9 mouse cellular contexts compared by ENCODE assay signal in the genomic region with DNA sequence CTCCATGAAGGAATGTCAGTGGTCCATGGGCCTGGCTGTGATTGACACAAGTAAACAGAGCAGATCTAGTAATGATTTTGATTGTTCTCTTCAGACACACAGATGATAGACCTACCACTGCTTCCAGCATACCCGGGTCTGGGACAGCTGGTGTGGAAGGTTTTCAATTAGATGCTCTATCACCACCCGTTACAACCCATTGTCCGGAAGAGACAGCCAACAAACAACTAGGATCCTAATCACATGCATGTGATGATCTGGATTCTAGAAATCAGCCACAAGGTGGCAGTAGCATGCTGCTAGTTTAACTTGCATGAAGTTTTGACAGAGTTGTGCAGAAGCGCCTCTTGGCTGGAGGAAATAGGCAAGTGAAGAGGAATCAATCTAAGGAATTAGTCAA. TPM values are rescaled to one million over a fixed set of nuclear protein-coding genes. Genes with fewer than 3 reads are reported as not detected.
DNase-seq lines count a peak whose midpoint lies in the region; ATAC-seq and TF ChIP-seq lines count a peak whose summit lies in the region.
"Had no signal": no experiment of that assay in that cellular context is flagged by ENCODE, and none has a peak within 500 bp of the region (broad histone marks: within the 10 kb centered on the region; RNA-seq: fewer than 3 reads in every experiment).

No protein-coding gene starts in this region.

- H3K27me3 ChIP-seq in liver, postnatal 0 days (ENCODE audit: insufficient read depth, low read length), result no peaks in the 10 kb centered on the region
- H3K27me3 ChIP-seq in neural tube, embryonic 14.5 days (ENCODE audit: control insufficient read depth, insufficient read depth, low read length), result no peaks in the 10 kb centered on the region

- no peak overlapping the region for H3K4me3 ChIP-seq in liver, postnatal 0 days (ENCODE audit: low read depth, low read length)
- H3K4me3 ChIP-seq in neural tube, embryonic 14.5 days (ENCODE audit: low read depth, low read length), result no peak overlapping the region

- no peaks in the 10 kb centered on the region for H3K9me3 ChIP-seq in liver, postnatal 0 days (ENCODE audit: low read length)
- no peaks in the 10 kb centered on the region for H3K9me3 ChIP-seq in neural tube, embryonic 14.5 days (ENCODE audit: control insufficient read depth, low read length)

- DNase-seq in B cell, adult 2 months, result peak; percentile 73 to 75
- DNase-seq in MEL-GATA-1-ER (ENCODE audit: extremely low read depth, low read depth), result peak; percentile 62
- DNase-seq in gastrocnemius, postnatal 10 days, result peak; percentile 56
- peak; percentile 81 for DNase-seq in kidney, postnatal 14 days
- DNase-seq in liver, postnatal 0 days, result peak; percentile 69
- peak; percentile 22 to 63 for DNase-seq in thymus, postnatal 10 days (ENCODE audit: low spot score in 2 of 2)

- no peak for TF ChIP-seq EP300 in liver, postnatal 0 days (IDR thresholded peaks at IDR 0.05; ENCODE audit: low read depth)

- TF ChIP-seq CTCF in liver, postnatal 0 days (IDR thresholded peaks at IDR 0.05; ENCODE audit: low read depth), result peak; percentile 92

- H3K27ac ChIP-seq in liver, postnatal 0 days (ENCODE audit: low read depth), result no peak overlapping the region
- H3K27ac ChIP-seq in neural tube, embryonic 14.5 days (ENCODE audit: low read depth, low read length), result no peak overlapping the region

- H3K36me3 ChIP-seq in liver, postnatal 0 days (replicated peaks; ENCODE audit: insufficient read depth, low read length), result no peaks in the 10 kb centered on the region
- no peaks in the 10 kb centered on the region for H3K36me3 ChIP-seq in neural tube, embryonic 14.5 days (ENCODE audit: control insufficient read depth, insufficient read depth, low read length)

- WGBS in liver, postnatal 0 days (ENCODE audit: insufficient replicate concordance), result 7% methylated on average over 4 of the region's 4 CpGs
- WGBS in neural tube, embryonic 14.5 days, result 12% methylated on average over 4 of the region's 4 CpGs

- ATAC-seq in common myeloid progenitor, adult 5-6 weeks (replicated peaks; ENCODE audit: low read depth, poor library complexity, severe bottlenecking), result peak; percentile 87
- ATAC-seq in liver, postnatal 0 days, result peak; percentile 53
- ATAC-seq in neural tube, embryonic 14.5 days (ENCODE audit: low read depth), result peak; percentile 65

- H3K9ac ChIP-seq in liver, postnatal 0 days (replicated peaks), result no peak overlapping the region
- no peak overlapping the region for H3K9ac ChIP-seq in neural tube, embryonic 14.5 days (replicated peaks; ENCODE audit: low read depth, low read length)

- H3K4me2 ChIP-seq in liver, postnatal 0 days (ENCODE audit: low read depth, low read length), result no peak overlapping the region
- no peak overlapping the region for H3K4me2 ChIP-seq in neural tube, embryonic 14.5 days (ENCODE audit: low read depth, low read length)

- no peaks in the 10 kb centered on the region for H3K4me1 ChIP-seq in liver, postnatal 0 days (ENCODE audit: insufficient read depth)
- no peaks in the 10 kb centered on the region for H3K4me1 ChIP-seq in neural tube, embryonic 14.5 days (ENCODE audit: control insufficient read depth, insufficient read depth, low read length)

RNA-seq across cellular contexts. Expression of a gene that starts 14.8 kb away (rescaled TPM):
- not detected in 2 replicates for total RNA-seq in common myeloid progenitor, adult 5-6 weeks (2017)
- 1 to 10 TPM in 1 of 2 experiments, not detected in 1; 1.0 TPM for total RNA-seq in gastrocnemius, postnatal 10 days (2021)
- 0.12 TPM in 1 of 2 replicates, not detected in the other for polyA plus RNA-seq in liver, postnatal 0 days (2015; fragmentation: Nextera tagmentation; extraction: Ambion mirVana)
- polyA plus RNA-seq in neural tube, embryonic 14.5 days (2014; fragmentation: Nextera tagmentation; extraction: Ambion mirVana), result 0.44 and 0.63 TPM in 2 replicates
- total RNA-seq: gastrocnemius, postnatal 36 days had no signal

RNA-seq across cellular contexts. Expression of a gene that starts 16.1 kb away (rescaled TPM):
- total RNA-seq in common myeloid progenitor, adult 5-6 weeks (2017), result 132 and 142 TPM in 2 replicates
- total RNA-seq in gastrocnemius, postnatal 10 days (2021), result 100 to 1,000 TPM; 680 to 749 TPM
- 385 and 415 TPM in 2 replicates for polyA plus RNA-seq in liver, postnatal 0 days (2015; fragmentation: Nextera tagmentation; extraction: Ambion mirVana)
- 447 and 581 TPM in 2 replicates for polyA plus RNA-seq in neural tube, embryonic 14.5 days (2014; fragmentation: Nextera tagmentation; extraction: Ambion mirVana)

RNA-seq across cellular contexts. Expression of a gene that starts 28.6 kb away (rescaled TPM):
- total RNA-seq in common myeloid progenitor, adult 5-6 weeks (2017), result 30.3 and 32.8 TPM in 2 replicates
- 10 to 100 TPM; 13.1 to 18.2 TPM for total RNA-seq in gastrocnemius, postnatal 10 days (2021)
- 8.8 and 9.8 TPM in 2 replicates for polyA plus RNA-seq in liver, postnatal 0 days (2015; fragmentation: Nextera tagmentation; extraction: Ambion mirVana)
- 31.7 and 37.7 TPM in 2 replicates for polyA plus RNA-seq in neural tube, embryonic 14.5 days (2014; fragmentation: Nextera tagmentation; extraction: Ambion mirVana)

RNA-seq across cellular contexts. Expression of a gene that starts 28.7 kb away (rescaled TPM):
- total RNA-seq in common myeloid progenitor, adult 5-6 weeks (2017), result 103 and 108 TPM in 2 replicates
- total RNA-seq in gastrocnemius, postnatal 10 days (2021), result 10 to 100 TPM; 30.8 to 31.6 TPM
- polyA plus RNA-seq in liver, postnatal 0 days (2015; fragmentation: Nextera tagmentation; extraction: Ambion mirVana), result 20.8 and 24.9 TPM in 2 replicates
- 76.8 and 86.8 TPM in 2 replicates for polyA plus RNA-seq in neural tube, embryonic 14.5 days (2014; fragmentation: Nextera tagmentation; extraction: Ambion mirVana)

RNA-seq across cellular contexts. Expression of a gene that starts 43.9 kb away (rescaled TPM):
- 22.7 and 48.4 TPM in 2 replicates for total RNA-seq in common myeloid progenitor, adult 5-6 weeks (2017)
- 10 to 100 TPM; 27.6 to 30.4 TPM for total RNA-seq in gastrocnemius, postnatal 10 days (2021)
- 12.9 and 13.7 TPM in 2 replicates for polyA plus RNA-seq in liver, postnatal 0 days (2015; fragmentation: Nextera tagmentation; extraction: Ambion mirVana)
- 40.5 and 47.7 TPM in 2 replicates for polyA plus RNA-seq in neural tube, embryonic 14.5 days (2014; fragmentation: Nextera tagmentation; extraction: Ambion mirVana)
